Mouse (Mus musculus) bone marrow macrophage, adult 2 months (primary cell): ENCODE measurements around the gene Gm47995. TPM values are rescaled to one million over a fixed set of nuclear protein-coding genes. Genes with fewer than 3 reads are reported as not detected.
"Not testable (repeated sequence)": the region's sequence is repeated elsewhere in the genome, so short reads cannot be mapped to it uniquely, and the experiment has no call there.

Source experiments
- H3K27ac ChIP-seq: 2 replicates; pipeline ENCODE4 v1.5.1; 2012; ENCODE audit warnings: low read depth, low read length; ENCODE audit not compliant: insufficient read depth
- H3K4me1 ChIP-seq: 2 replicates; pipeline ENCODE4 v1.6.1; 2012; ENCODE audit warnings: low read length; ENCODE audit not compliant: control insufficient read depth, insufficient read depth
- H3K4me3 ChIP-seq: 2 replicates; pipeline ENCODE4 v1.5.1; 2012; ENCODE audit warnings: mild to moderate bottlenecking, low read length, moderate library complexity; ENCODE audit not compliant: insufficient read depth
- CTCF ChIP-seq: IDR thresholded peaks from 2 replicates; pipeline ENCODE4 v1.5.1; 2012; ENCODE audit warnings: low read depth, mild to moderate bottlenecking, low read length, moderate library complexity
- POLR2A ChIP-seq: IDR thresholded peaks from 2 replicates; pipeline ENCODE4 v1.6.1; 2012; ENCODE audit warnings: mild to moderate bottlenecking, low read depth, low read length, borderline replicate concordance
- polyA plus RNA-seq: library from polyadenylated mRNA; stranded (reverse); fragments of >200 nt; gene quantifications from 2 replicates; pipeline ENCODE4 v1.2.4, GENCODE M21; 2012; ENCODE audit not compliant: missing spikeins, insufficient read depth, insufficient read length

The Gm47995 gene
- polyA plus RNA-seq, 1 experiment, result not detected

DNA sequence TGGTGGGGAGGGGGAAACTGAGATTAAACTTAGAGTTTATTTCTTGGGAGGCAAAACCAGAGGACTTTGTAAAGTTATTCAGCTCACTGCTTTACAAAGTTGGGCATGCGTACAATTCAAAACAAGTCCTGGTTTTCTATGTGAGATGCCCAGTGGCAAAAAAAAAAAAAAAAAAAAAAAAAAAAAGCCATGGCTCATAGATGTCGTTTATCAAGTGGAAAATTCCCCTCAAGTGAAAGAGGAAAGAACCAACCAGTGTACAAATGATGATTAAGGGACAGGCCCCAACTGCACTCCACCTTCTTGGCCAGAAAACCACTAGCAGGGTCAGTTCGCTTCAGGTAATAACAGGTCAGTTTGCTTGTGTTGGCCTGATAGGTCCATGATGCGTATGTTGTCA lies 9.8 kb upstream of the Gm47995 start:
- Histone ChIP-seq H3K4me3 (no peak overlapping the region), H3K4me1 (no peaks in the 10 kb centered on the region), H3K27ac (no peak overlapping the region)
- no peak for TF ChIP-seq POLR2A
- TF ChIP-seq CTCF, result no peak

DNA sequence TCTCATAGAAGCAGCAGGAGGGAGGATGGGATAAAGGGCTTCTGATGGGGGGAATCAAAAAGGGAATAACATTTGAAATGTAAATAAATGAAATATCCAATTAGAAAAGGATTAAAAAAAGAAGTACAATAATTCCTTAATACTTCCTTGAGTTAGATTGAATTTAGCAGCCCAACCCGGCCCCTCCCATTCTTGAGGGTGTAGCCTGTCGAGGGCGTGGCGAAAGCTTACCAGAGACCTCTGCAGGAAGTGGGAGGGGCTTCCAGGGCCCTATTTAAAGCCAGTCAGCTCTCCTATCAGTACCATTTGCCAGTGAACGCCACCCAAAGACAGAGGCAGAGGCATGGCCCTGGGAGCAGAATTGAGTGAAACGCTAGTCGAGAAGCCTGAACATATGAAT lies 6.2 kb upstream of the Gm47995 start, which contains the start of gene Gm8947:
Gene Gm8947, plus strand, starts transcription at position 302 of the 400 bp plus-strand sequence.
- not testable (repeated sequence) for H3K4me3 ChIP-seq, H3K4me1 ChIP-seq, H3K27ac ChIP-seq

DNA sequence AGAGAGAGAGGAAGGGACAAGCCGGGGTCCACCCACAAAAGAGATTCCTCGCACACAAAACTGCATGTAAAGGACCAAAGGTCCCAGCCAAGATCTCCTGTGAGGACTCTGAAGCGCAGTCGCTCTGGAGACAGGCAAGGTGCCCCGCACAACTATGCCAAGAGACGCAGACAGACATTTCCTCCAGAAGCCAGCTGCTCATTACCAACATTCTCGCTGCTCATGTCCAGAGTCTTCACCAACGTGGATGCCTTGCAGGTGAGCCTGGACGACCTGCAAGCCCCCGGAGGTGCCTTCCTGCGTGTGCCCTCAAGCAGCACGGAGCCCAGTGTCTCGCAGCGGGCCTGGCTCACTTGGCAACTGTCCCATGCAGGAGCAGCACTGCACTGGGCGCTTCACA lies 5.5 kb upstream of the Gm47995 start:
- H3K4me3 ChIP-seq, H3K27ac ChIP-seq, H3K4me1 ChIP-seq: not testable (repeated sequence)

DNA sequence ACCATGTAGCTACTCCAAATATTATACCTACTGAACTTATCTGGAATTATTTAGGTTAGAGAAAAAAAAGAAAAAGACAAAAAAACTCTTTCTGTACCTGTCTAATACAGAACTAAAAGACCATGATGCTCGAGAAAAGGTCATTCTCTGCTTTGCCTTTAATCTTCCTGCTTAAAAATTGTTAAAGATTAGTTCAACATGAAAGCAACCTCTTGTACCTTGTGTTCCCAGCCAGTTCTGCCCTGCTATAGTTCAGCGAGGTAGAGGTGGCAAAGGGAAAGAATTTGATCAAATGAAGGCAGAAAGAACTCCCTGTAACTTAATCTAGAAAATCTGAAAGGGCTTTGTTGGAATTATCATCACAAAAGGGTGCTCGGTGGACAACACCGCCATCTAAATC lies 2.3 kb upstream of the Gm47995 start:
- H3K4me1 ChIP-seq, H3K4me3 ChIP-seq, H3K27ac ChIP-seq: not testable (repeated sequence)

DNA sequence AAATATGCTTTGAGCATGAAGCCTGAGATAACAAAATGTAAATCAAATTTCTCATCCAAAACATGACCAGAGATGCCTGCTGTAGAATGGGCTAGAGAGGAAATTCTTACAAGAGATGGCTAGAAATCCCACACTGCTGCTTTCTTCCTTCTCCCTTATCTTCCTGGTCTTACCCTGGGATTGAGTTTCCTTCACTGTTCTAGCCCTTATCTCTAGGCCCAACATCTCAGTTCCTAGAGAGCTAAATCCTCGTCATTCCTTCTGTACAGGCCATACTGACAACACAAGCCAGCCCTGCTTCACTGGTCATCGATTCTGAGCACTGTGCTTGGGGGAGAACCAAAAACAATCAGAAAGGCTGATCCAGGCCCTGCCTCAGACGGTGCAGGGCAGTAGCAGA lies 1.6 kb upstream of the Gm47995 start:
- not testable (repeated sequence) for H3K4me3 ChIP-seq, H3K27ac ChIP-seq, H3K4me1 ChIP-seq

DNA sequence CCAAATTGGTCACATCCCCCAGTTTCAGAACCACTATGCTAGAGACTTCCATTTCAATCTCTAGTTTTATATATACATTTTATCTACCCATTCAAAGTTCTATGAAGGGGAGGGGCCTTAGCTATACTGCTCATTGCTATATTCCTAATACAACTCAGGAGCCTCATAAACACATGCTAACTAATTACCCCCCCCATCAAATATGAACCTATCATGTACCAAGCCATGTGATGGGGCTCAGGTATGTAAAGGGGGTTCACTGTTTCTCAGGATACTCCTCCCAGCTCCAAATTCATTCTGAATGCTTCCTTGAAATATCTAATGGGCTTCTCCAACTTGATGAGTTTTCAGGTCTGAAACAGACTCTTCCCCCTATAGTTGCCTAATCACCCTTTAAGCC lies 2.4 kb downstream of the Gm47995 start:
- not testable (repeated sequence) for H3K4me3 ChIP-seq, H3K4me1 ChIP-seq, H3K27ac ChIP-seq

DNA sequence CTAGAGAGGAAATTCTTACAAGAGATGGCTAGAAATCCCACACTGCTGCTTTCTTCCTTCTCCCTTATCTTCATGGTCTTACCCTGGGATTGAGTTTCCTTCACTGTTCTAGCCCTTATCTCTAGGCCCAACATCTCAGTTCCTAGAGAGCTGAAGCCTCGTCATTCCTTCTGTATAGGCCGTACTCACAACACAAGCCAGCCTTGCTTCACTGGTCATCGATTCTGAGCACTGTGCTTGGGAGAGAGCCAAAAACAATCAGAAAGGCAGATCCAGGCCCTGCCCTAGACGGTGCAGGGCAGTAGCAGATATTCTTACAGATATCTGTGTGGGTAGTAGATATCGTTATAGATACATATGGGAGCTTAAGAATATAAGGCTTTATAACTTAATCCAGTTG lies 4.5 kb downstream of the Gm47995 start:
- not testable (repeated sequence) for H3K27ac ChIP-seq

DNA sequence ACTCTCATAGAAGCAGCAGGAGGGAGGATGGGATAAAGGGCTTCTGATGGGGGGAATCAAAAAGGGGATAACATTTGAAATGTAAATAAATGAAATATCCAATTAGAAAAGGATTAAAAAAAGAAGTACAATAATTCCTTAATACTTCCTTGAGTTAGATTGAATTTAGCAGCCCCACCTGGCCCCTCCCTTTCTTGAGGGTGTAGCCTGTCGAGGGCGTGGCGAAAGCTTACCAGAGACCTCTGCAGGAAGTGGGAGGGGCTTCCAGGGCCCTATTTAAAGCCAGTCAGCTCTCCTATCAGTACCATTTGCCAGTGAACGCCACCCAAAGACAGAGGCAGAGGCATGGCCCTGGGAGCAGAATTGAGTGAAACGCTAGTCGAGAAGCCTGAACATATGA lies 5.6 kb downstream of the Gm47995 start, which contains the start of gene 3110040M04Rik:
Gene 3110040M04Rik, plus strand, starts transcription at position 304 of the 400 bp plus-strand sequence.
- H3K4me3 ChIP-seq, H3K4me1 ChIP-seq: not testable (repeated sequence)

More for the DNA sequence above, 4.5 kb downstream of the Gm47995 start:
- not testable (repeated sequence) for H3K4me3 ChIP-seq, H3K4me1 ChIP-seq

DNA sequence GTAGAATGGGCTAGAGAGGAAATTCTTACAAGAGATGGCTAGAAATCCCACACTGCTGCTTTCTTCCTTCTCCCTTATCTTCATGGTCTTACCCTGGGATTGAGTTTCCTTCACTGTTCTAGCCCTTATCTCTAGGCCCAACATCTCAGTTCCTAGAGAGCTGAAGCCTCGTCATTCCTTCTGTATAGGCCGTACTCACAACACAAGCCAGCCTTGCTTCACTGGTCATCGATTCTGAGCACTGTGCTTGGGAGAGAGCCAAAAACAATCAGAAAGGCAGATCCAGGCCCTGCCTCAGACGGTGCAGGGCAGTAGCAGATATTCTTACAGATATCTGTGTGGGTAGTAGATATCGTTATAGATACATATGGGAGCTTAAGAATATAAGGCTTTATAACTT lies 10.2 kb downstream of the Gm47995 start:
- not testable (repeated sequence) for H3K4me3 ChIP-seq, H3K4me1 ChIP-seq, H3K27ac ChIP-seq

More for the DNA sequence above, 5.6 kb downstream of the Gm47995 start, which contains the start of gene 3110040M04Rik:
- H3K27ac ChIP-seq, result not testable (repeated sequence)

DNA sequence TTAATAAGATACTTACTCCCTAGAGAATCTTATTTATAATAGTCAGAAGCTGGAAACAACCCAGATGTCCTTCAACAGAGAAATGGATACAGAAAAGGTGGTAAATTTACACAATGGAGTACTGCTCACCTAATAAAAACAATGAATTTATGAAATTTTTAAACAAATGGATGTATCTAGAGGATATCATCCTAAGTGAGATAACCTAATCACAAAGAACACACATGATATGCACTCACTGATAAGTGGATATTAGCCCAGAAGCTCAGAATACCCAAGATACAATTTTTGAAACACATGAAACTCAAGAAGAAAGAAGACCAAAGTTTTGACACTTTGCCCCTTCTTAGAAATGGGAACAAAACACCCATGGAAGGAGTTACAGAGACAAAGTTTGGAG lies 10.7 kb downstream of the Gm47995 start:
- H3K27ac ChIP-seq, H3K4me3 ChIP-seq, H3K4me1 ChIP-seq: not testable (repeated sequence)

DNA sequence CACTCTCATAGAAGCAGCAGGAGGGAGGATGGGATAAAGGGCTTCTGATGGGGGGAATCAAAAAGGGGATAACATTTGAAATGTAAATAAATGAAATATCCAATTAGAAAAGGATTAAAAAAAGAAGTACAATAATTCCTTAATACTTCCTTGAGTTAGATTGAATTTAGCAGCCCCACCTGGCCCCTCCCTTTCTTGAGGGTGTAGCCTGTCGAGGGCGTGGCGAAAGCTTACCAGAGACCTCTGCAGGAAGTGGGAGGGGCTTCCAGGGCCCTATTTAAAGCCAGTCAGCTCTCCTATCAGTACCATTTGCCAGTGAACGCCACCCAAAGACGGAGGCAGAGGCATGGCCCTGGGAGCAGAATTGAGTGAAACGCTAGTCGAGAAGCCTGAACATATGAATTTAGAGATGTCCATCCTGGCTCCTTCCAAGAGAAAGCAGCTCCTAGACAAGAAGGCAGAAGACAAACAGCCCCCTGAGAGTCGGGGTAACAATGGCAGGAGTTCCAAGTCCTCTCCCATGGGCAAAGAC lies 11.6 kb downstream of the Gm47995 start, which contains the start of gene Gm47996:
Gene Gm47996, plus strand, starts transcription at position 308 of the 532 bp plus-strand sequence.
- not testable (repeated sequence) for H3K4me1 ChIP-seq, H3K4me3 ChIP-seq, H3K27ac ChIP-seq

DNA sequence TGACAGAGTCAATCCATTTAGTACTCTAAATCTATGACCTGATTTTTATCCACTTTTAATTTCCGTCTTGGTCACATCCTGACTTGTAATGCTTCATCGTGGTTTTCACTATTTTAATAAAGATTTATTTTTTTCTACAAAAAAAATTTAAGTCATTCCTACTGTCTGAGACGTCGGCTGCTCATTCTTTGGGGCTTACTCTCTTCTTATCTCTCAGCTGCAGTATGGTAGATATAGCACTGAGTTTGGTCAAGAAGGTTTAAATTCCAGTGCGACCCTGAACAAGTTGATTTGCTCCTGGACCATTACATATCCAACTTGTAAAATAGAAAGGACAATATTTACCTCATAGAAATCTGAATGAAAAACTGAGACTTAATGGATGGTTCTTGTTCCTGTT lies 13.4 kb downstream of the Gm47995 start:
- H3K4me3 ChIP-seq, H3K4me1 ChIP-seq, H3K27ac ChIP-seq: not testable (repeated sequence)
